Mouse (Mus musculus) embryonic facial prominence, embryonic 12.5 days (tissue): ENCODE results near the gene Ift81. TPM values are rescaled to one million over a fixed set of nuclear protein-coding genes. Genes with fewer than 3 reads are reported as not detected.

ENCODE experiments used
- ATAC-seq: fragments of 200-750 bp; cut with Nextera tagmentation; 2 replicates; pipeline ENCODE4 v1.8.0; 2017; ENCODE audit not compliant: insufficient number of reproducible peaks, insufficient read depth, low FRiP score, low TSS enrichment
- H3K27ac ChIP-seq: fragments of 300-500 bp; sonication (generic); 2 replicates; pipeline ENCODE4 v1.5.1; 2016; ENCODE audit warnings: mild to moderate bottlenecking
- H3K27me3 ChIP-seq: fragments of 300-500 bp; sonication (generic); 2 replicates; pipeline ENCODE4 v1.6.1; 2016; ENCODE audit warnings: mild to moderate bottlenecking, moderate library complexity
- H3K36me3 ChIP-seq: fragments of 300-500 bp; sonication (generic); 2 replicates; pipeline ENCODE4 v1.6.1; 2016; ENCODE audit warnings: mild to moderate bottlenecking
- H3K4me1 ChIP-seq: fragments of 300-500 bp; sonication (generic); 2 replicates; pipeline ENCODE4 v1.6.1; 2016
- H3K4me2 ChIP-seq: fragments of 300-500 bp; sonication (generic); replicated peaks from 2 replicates; pipeline ENCODE4 v1.6.1; 2016; ENCODE audit warnings: mild to moderate bottlenecking, moderate library complexity
- H3K4me3 ChIP-seq: fragments of 300-500 bp; sonication (generic); 2 replicates; pipeline ENCODE4 v1.5.1; 2016; ENCODE audit warnings: mild to moderate bottlenecking
- H3K9ac ChIP-seq: fragments of 300-500 bp; sonication (generic); 2 replicates; pipeline ENCODE4 v1.6.1; 2016; ENCODE audit warnings: mild to moderate bottlenecking, moderate library complexity
- H3K9me3 ChIP-seq: fragments of 300-500 bp; sonication (generic); 2 replicates; pipeline ENCODE4 v1.6.1; 2016; ENCODE audit warnings: mild to moderate bottlenecking, moderate library complexity
- WGBS: fragments of 180-500 bp; shearing (Covaris S2); methylation state at CpG from one replicate; pipeline ENCODE4 v1.1.7; 2016; 5-methylcytosine and 5-hydroxymethylcytosine counted together
- polyA plus RNA-seq: library from polyadenylated mRNA; unstranded; fragments of >200 nt; fragmentation: Nextera tagmentation; extraction: Ambion mirVana; gene quantifications from 2 replicates; pipeline ENCODE4 v1.2.1, GENCODE M21; 2016

Gene Ift81
- polyA plus RNA-seq, 1 experiment from 2014 or later = 44.9 TPM

- Histone ChIP-seq H3K27me3 (no peaks in the 10 kb centered on the region), H3K9me3 (no peaks in the 10 kb centered on the region), H3K4me1 (peaks cover 27% of the 10 kb centered on the region), H3K36me3 (no peaks in the 10 kb centered on the region), H3K4me2 (no peak overlapping the region), H3K27ac (no peak overlapping the region), H3K4me3 (no peak overlapping the region), H3K9ac (no peak overlapping the region)
- 59% methylated on average over 6 of the region's 6 CpGs for WGBS
- ATAC-seq = no peak
Measured at GRCm38 (mm10) chr5:122512011-122512410, 102.3 kb downstream of the Ift81 start.

GRCm38 (mm10) chr5:122511405-122511804 is 102.9 kb downstream of the Ift81 start:
- no peaks in the 10 kb centered on the region for H3K27me3 ChIP-seq
- H3K9ac ChIP-seq = no peak overlapping the region
- no peaks in the 10 kb centered on the region for H3K36me3 ChIP-seq
- H3K4me2 ChIP-seq = no peak overlapping the region
- ATAC-seq = no peak
- H3K27ac ChIP-seq = 0 out of 2 replicates have a peak overlapping the region, but pooled peaks have one; percentile 23
- H3K9me3 ChIP-seq = 0 out of 2 replicates have a peak, but pooled peaks cover 3% of the 10 kb centered on the region
- WGBS = 62% methylated on average over 9 of the region's 9 CpGs
- no peak overlapping the region for H3K4me3 ChIP-seq
- H3K4me1 ChIP-seq = peaks cover 27% of the 10 kb centered on the region

GRCm38 (mm10) chr5:122510651-122511157 is 103.6 kb downstream of the Ift81 start:
- H3K4me2 ChIP-seq = no peak overlapping the region
- H3K27ac ChIP-seq = no peak overlapping the region
- WGBS = 66% methylated on average over 17 of the region's 17 CpGs
- no peaks in the 10 kb centered on the region for H3K27me3 ChIP-seq
- no peak for ATAC-seq
- H3K4me1 ChIP-seq = peaks cover 27% of the 10 kb centered on the region
- H3K36me3 ChIP-seq = no peaks in the 10 kb centered on the region
- H3K4me3 ChIP-seq = no peak overlapping the region
- H3K9me3 ChIP-seq = 0 out of 2 replicates have a peak, but pooled peaks cover 5% of the 10 kb centered on the region
- no peak overlapping the region for H3K9ac ChIP-seq

- ATAC-seq = no peak
- Histone ChIP-seq H3K36me3 (no peaks in the 10 kb centered on the region), H3K4me3 (no peak overlapping the region), H3K27ac (no peak overlapping the region), H3K27me3 (no peaks in the 10 kb centered on the region), H3K4me2 (no peak overlapping the region), H3K9me3 (0 out of 2 replicates have a peak, but pooled peaks cover 5% of the 10 kb centered on the region), H3K9ac (no peak overlapping the region), H3K4me1 (peaks cover 27% of the 10 kb centered on the region)
- 70% methylated on average over 7 of the region's 7 CpGs for WGBS
Measured at GRCm38 (mm10) chr5:122509608-122510007, 104.7 kb downstream of the Ift81 start.

GRCm38 (mm10) chr5:122508861-122509306 is 105.4 kb downstream of the Ift81 start:
- Histone ChIP-seq H3K4me3 (no peak overlapping the region), H3K4me1 (peaks cover 23% of the 10 kb centered on the region), H3K27ac (no peak overlapping the region), H3K9me3 (0 out of 2 replicates have a peak, but pooled peaks cover 5% of the 10 kb centered on the region), H3K36me3 (no peaks in the 10 kb centered on the region), H3K27me3 (no peaks in the 10 kb centered on the region), H3K4me2 (no peak overlapping the region), H3K9ac (no peak overlapping the region)
- 89% methylated on average over 11 of the region's 11 CpGs for WGBS
- no peak for ATAC-seq

- no peak for ATAC-seq
- H3K4me1 ChIP-seq = peaks cover 27% of the 10 kb centered on the region
- H3K27ac ChIP-seq = no peak overlapping the region
- no peaks in the 10 kb centered on the region for H3K36me3 ChIP-seq
- H3K4me3 ChIP-seq = no peak overlapping the region
- no peaks in the 10 kb centered on the region for H3K27me3 ChIP-seq
- no peak overlapping the region for H3K4me2 ChIP-seq
- H3K9ac ChIP-seq = no peak overlapping the region
- H3K9me3 ChIP-seq = 0 out of 2 replicates have a peak, but pooled peaks cover 5% of the 10 kb centered on the region
Measured at GRCm38 (mm10) chr5:122507396-122507795, 106.9 kb downstream of the Ift81 start.

- no peaks in the 10 kb centered on the region for H3K27me3 ChIP-seq
- H3K27ac ChIP-seq = no peak overlapping the region
- no peaks in the 10 kb centered on the region for H3K36me3 ChIP-seq
- no peak for ATAC-seq
- 0 out of 2 replicates have a peak, but pooled peaks cover 5% of the 10 kb centered on the region for H3K9me3 ChIP-seq
- no peak overlapping the region for H3K4me3 ChIP-seq
- no peak overlapping the region for H3K4me2 ChIP-seq
- WGBS = 74% methylated on average over 3 of the region's 3 CpGs
- no peak overlapping the region for H3K9ac ChIP-seq
- H3K4me1 ChIP-seq = peaks cover 23% of the 10 kb centered on the region
Measured at GRCm38 (mm10) chr5:122506462-122506861, 107.9 kb downstream of the Ift81 start.

GRCm38 (mm10) chr5:122505554-122505953 is 108.8 kb downstream of the Ift81 start:
- ATAC-seq = no peak
- WGBS = 81% methylated on average over 5 of the region's 5 CpGs

GRCm38 (mm10) chr5:122503760-122504119 is 110.6 kb downstream of the Ift81 start:
- Histone ChIP-seq H3K27ac (no peak overlapping the region), H3K4me2 (no peak overlapping the region), H3K9me3 (0 out of 2 replicates have a peak, but pooled peaks cover 5% of the 10 kb centered on the region), H3K27me3 (no peaks in the 10 kb centered on the region), H3K9ac (no peak overlapping the region), H3K4me3 (no peak overlapping the region), H3K36me3 (no peaks in the 10 kb centered on the region), H3K4me1 (peaks cover 24% of the 10 kb centered on the region)
- 15% methylated on average over 4 of the region's 4 CpGs for WGBS
- ATAC-seq = no peak

More at GRCm38 (mm10) chr5:122505554-122505953, 108.8 kb downstream of the Ift81 start:
- no peaks in the 10 kb centered on the region for H3K27me3 ChIP-seq
- H3K27ac ChIP-seq = no peak overlapping the region
- no peak overlapping the region for H3K4me2 ChIP-seq
- no peaks in the 10 kb centered on the region for H3K36me3 ChIP-seq
- no peak overlapping the region for H3K9ac ChIP-seq
- 0 out of 2 replicates have a peak, but pooled peaks cover 5% of the 10 kb centered on the region for H3K9me3 ChIP-seq
- peaks cover 15% of the 10 kb centered on the region; the same call in 1 of the 2 replicates for H3K4me1 ChIP-seq
- no peak overlapping the region for H3K4me3 ChIP-seq

GRCm38 (mm10) chr5:122503015-122503759 is 111.1 kb downstream of the Ift81 start:
- Histone ChIP-seq H3K36me3 (peaks cover 3% of the 10 kb centered on the region), H3K4me2 (peak overlapping the region; percentile 75), H3K27me3 (no peaks in the 10 kb centered on the region), H3K4me3 (peak overlapping the region; percentile 97), H3K9me3 (0 out of 2 replicates have a peak, but pooled peaks cover 5% of the 10 kb centered on the region), H3K4me1 (peaks cover 27% of the 10 kb centered on the region), H3K9ac (peak overlapping the region; percentile 80), H3K27ac (peak overlapping the region; percentile 87)
- 35% methylated on average over 15 of the region's 15 CpGs for WGBS
- ATAC-seq = no peak

- Histone ChIP-seq H3K9ac (peak within 1 kb of the TSS; percentile 99), H3K4me1 (peaks cover 33% of the 10 kb centered on the region), H3K4me3 (peak within 1 kb of the TSS; percentile 97), H3K27me3 (no peaks in the 10 kb centered on the region), H3K9me3 (0 out of 2 replicates have a peak, but pooled peaks cover 5% of the 10 kb centered on the region), H3K27ac (peak within 1 kb of the TSS; percentile 99), H3K36me3 (peaks cover 10% of the 10 kb centered on the region), H3K4me2 (peak within 1 kb of the TSS; percentile 75)
- under 1% methylated on average over 87 of the region's 113 CpGs for WGBS
- peak; percentile 86 for ATAC-seq
Measured at GRCm38 (mm10) chr5:122502077-122502941, 112.0 kb downstream of the Ift81 start, which contains the start of gene Atp2a2. Atp2a2 (minus strand) TSS chr5:122502225.
